Mouse (Mus musculus): ENCODE measurements around the gene Lyrm7. TPM values are rescaled to one million over a fixed set of nuclear protein-coding genes. Genes with fewer than 3 reads are reported as not detected.
A peak's percentile ranks its signal among the peaks of the same experiment; 100 is the strongest.

Lyrm7 gene
- polyA plus RNA-seq, 1 experiment from 2014 or later: 4.7 TPM

GRCm38 (mm10) chr11:54826819-54827218 lies 33.9 kb downstream of the Lyrm7 start:
- Histone ChIP-seq H3K27me3 (ENCODE audit: low read depth, poor library complexity, severe bottlenecking) (no peaks in the 10 kb centered on the region), H3K36me3 (no peaks in the 10 kb centered on the region), H3K4me3 (no peak overlapping the region), H3K9me3 (replicated peaks) (peaks cover 7% of the 10 kb centered on the region), H3K4me1 (no peaks in the 10 kb centered on the region), H3K27ac (replicated peaks) (no peak overlapping the region)
- WGBS: 95% methylated on average over 8 of the region's 8 CpGs
- no peak for DNase-seq (ENCODE audit: low spot score)

GRCm38 (mm10) chr11:54825774-54826173 lies 34.9 kb downstream of the Lyrm7 start:
- Histone ChIP-seq H3K4me3 (no peak overlapping the region), H3K4me1 (peaks cover under 1% of the 10 kb centered on the region; the same call in 1 of the 2 replicates), H3K27me3 (ENCODE audit: low read depth, poor library complexity, severe bottlenecking) (no peaks in the 10 kb centered on the region), H3K9me3 (replicated peaks) (peaks cover 7% of the 10 kb centered on the region), H3K36me3 (no peaks in the 10 kb centered on the region), H3K27ac (replicated peaks) (no peak overlapping the region)
- 85% methylated on average over 4 of the region's 4 CpGs for WGBS
- DNase-seq (ENCODE audit: low spot score): no peak

GRCm38 (mm10) chr11:54823467-54823866 lies 37.2 kb downstream of the Lyrm7 start:
- H3K27me3 ChIP-seq (ENCODE audit: low read depth, poor library complexity, severe bottlenecking): no peaks in the 10 kb centered on the region
- H3K36me3 ChIP-seq: no peaks in the 10 kb centered on the region
- 86% methylated on average over 4 of the region's 4 CpGs for WGBS
- H3K4me1 ChIP-seq: peaks cover 13% of the 10 kb centered on the region
- DNase-seq (ENCODE audit: low spot score): no peak
- H3K9me3 ChIP-seq (replicated peaks): peaks cover 7% of the 10 kb centered on the region
- no peak overlapping the region for H3K4me3 ChIP-seq
- H3K27ac ChIP-seq (replicated peaks): no peak overlapping the region

- peaks cover 7% of the 10 kb centered on the region for H3K9me3 ChIP-seq (replicated peaks)
- no peak for DNase-seq (ENCODE audit: low spot score)
- peaks cover 13% of the 10 kb centered on the region for H3K4me1 ChIP-seq
- H3K27me3 ChIP-seq (ENCODE audit: low read depth, poor library complexity, severe bottlenecking): no peaks in the 10 kb centered on the region
- WGBS: 62% methylated on average over 7 of the region's 7 CpGs
- no peaks in the 10 kb centered on the region for H3K36me3 ChIP-seq
- no peak overlapping the region for H3K4me3 ChIP-seq
- H3K27ac ChIP-seq (replicated peaks): peak overlapping the region; percentile 42; the same call in 1 of the 2 replicates
These were observed 41.2 kb downstream of the Lyrm7 start for GRCm38 (mm10) chr11:54819489-54819888.

GRCm38 (mm10) chr11:54817449-54817848 lies 43.3 kb downstream of the Lyrm7 start:
- no peak overlapping the region for H3K4me3 ChIP-seq
- H3K36me3 ChIP-seq: no peaks in the 10 kb centered on the region
- peaks cover 32% of the 10 kb centered on the region for H3K4me1 ChIP-seq
- peak overlapping the region; percentile 10; the same call in 1 of the 2 replicates for H3K27ac ChIP-seq (replicated peaks)
- 92% methylated on average over 4 of the region's 4 CpGs for whole genome bisulfite sequencing
- H3K27me3 ChIP-seq (ENCODE audit: low read depth, poor library complexity, severe bottlenecking): no peaks in the 10 kb centered on the region
- no peaks in the 10 kb centered on the region for H3K9me3 ChIP-seq (replicated peaks)
- no peak for DNase-seq (ENCODE audit: low spot score)

- Histone ChIP-seq H3K27me3 (ENCODE audit: low read depth, poor library complexity, severe bottlenecking) (no peaks in the 10 kb centered on the region), H3K9me3 (replicated peaks) (no peaks in the 10 kb centered on the region), H3K4me3 (no peak overlapping the region), H3K27ac (replicated peaks) (no peak overlapping the region), H3K4me1 (peaks cover 48% of the 10 kb centered on the region), H3K36me3 (no peaks in the 10 kb centered on the region)
- DNase-seq (ENCODE audit: low spot score): no peak
These were observed 45.1 kb downstream of the Lyrm7 start for GRCm38 (mm10) chr11:54815659-54816058.

GRCm38 (mm10) chr11:54812812-54813516 lies 47.8 kb downstream of the Lyrm7 start:
- H3K4me3 ChIP-seq: no peak overlapping the region; the same call in 1 of the 2 replicates
- H3K27ac ChIP-seq (replicated peaks): peak overlapping the region; percentile 89
- H3K4me1 ChIP-seq: peaks cover 47% of the 10 kb centered on the region
- peak; percentile 81 for DNase-seq (ENCODE audit: low spot score)
- H3K9me3 ChIP-seq (replicated peaks): no peaks in the 10 kb centered on the region
- H3K36me3 ChIP-seq: no peaks in the 10 kb centered on the region
- 33% methylated on average over 8 of the region's 8 CpGs for WGBS
- H3K27me3 ChIP-seq (ENCODE audit: low read depth, poor library complexity, severe bottlenecking): no peaks in the 10 kb centered on the region

- Histone ChIP-seq H3K27me3 (ENCODE audit: low read depth, poor library complexity, severe bottlenecking) (no peaks in the 10 kb centered on the region), H3K4me3 (peak overlapping the region; percentile 14; the same call in 1 of the 2 replicates), H3K9me3 (replicated peaks) (no peaks in the 10 kb centered on the region), H3K4me1 (peaks cover 47% of the 10 kb centered on the region), H3K36me3 (no peaks in the 10 kb centered on the region), H3K27ac (replicated peaks) (peak overlapping the region; percentile 89)
- DNase-seq (ENCODE audit: low spot score): peak; percentile 40
- WGBS: 44% methylated on average over 4 of the region's 4 CpGs
These were observed 48.4 kb downstream of the Lyrm7 start for GRCm38 (mm10) chr11:54812314-54812713.

GRCm38 (mm10) chr11:54811054-54811453 lies 49.7 kb downstream of the Lyrm7 start:
- WGBS: 87% methylated on average over 3 of the region's 3 CpGs
- DNase-seq (ENCODE audit: low spot score): no peak
- H3K36me3 ChIP-seq: no peaks in the 10 kb centered on the region
- H3K27ac ChIP-seq (replicated peaks): peak overlapping the region; percentile 89
- H3K9me3 ChIP-seq (replicated peaks): no peaks in the 10 kb centered on the region
- H3K4me3 ChIP-seq: no peak overlapping the region
- H3K4me1 ChIP-seq: peaks cover 47% of the 10 kb centered on the region
- H3K27me3 ChIP-seq (ENCODE audit: low read depth, poor library complexity, severe bottlenecking): no peaks in the 10 kb centered on the region

GRCm38 (mm10) chr11:54809582-54809981 lies 51.1 kb downstream of the Lyrm7 start:
- no peaks in the 10 kb centered on the region for H3K27me3 ChIP-seq (ENCODE audit: low read depth, poor library complexity, severe bottlenecking)
- H3K9me3 ChIP-seq (replicated peaks): no peaks in the 10 kb centered on the region
- DNase-seq (ENCODE audit: low spot score): no peak
- H3K27ac ChIP-seq (replicated peaks): peak overlapping the region; percentile 89; the same call in 1 of the 2 replicates
- WGBS: 88% methylated on average over 5 of the region's 5 CpGs
- H3K36me3 ChIP-seq: no peaks in the 10 kb centered on the region
- peaks cover 47% of the 10 kb centered on the region for H3K4me1 ChIP-seq
- no peak overlapping the region for H3K4me3 ChIP-seq

- Histone ChIP-seq H3K27ac (replicated peaks) (no peak overlapping the region), H3K4me1 (peaks cover 35% of the 10 kb centered on the region), H3K27me3 (ENCODE audit: low read depth, poor library complexity, severe bottlenecking) (no peaks in the 10 kb centered on the region), H3K36me3 (no peaks in the 10 kb centered on the region), H3K4me3 (no peak overlapping the region), H3K9me3 (replicated peaks) (no peaks in the 10 kb centered on the region)
- no peak for DNase-seq (ENCODE audit: low spot score)
- WGBS: 85% methylated on average over 4 of the region's 4 CpGs
These were observed 52.5 kb downstream of the Lyrm7 start for GRCm38 (mm10) chr11:54808177-54808576.

GRCm38 (mm10) chr11:54807669-54808068 lies 53.0 kb downstream of the Lyrm7 start:
- H3K27me3 ChIP-seq (ENCODE audit: low read depth, poor library complexity, severe bottlenecking): no peaks in the 10 kb centered on the region
- no peak overlapping the region for H3K4me3 ChIP-seq
- no peak overlapping the region for H3K27ac ChIP-seq (replicated peaks)
- H3K36me3 ChIP-seq: no peaks in the 10 kb centered on the region
- no peak for DNase-seq (ENCODE audit: low spot score)
- 90% methylated on average over 9 of the region's 9 CpGs for WGBS
- peaks cover 30% of the 10 kb centered on the region for H3K4me1 ChIP-seq
- H3K9me3 ChIP-seq (replicated peaks): no peaks in the 10 kb centered on the region

- no peak overlapping the region for H3K27ac ChIP-seq (replicated peaks)
- 98% methylated on average over 28 of the region's 28 CpGs for WGBS
- no peaks in the 10 kb centered on the region for H3K36me3 ChIP-seq
- H3K4me3 ChIP-seq: no peak overlapping the region
- H3K9me3 ChIP-seq (replicated peaks): no peaks in the 10 kb centered on the region
- H3K4me1 ChIP-seq: peaks cover 22% of the 10 kb centered on the region
- H3K27me3 ChIP-seq (ENCODE audit: low read depth, poor library complexity, severe bottlenecking): no peaks in the 10 kb centered on the region
- no peak for DNase-seq (ENCODE audit: low spot score)
These were observed 53.8 kb downstream of the Lyrm7 start for GRCm38 (mm10) chr11:54806891-54807290.
